Mouse (Mus musculus) G1E (cell line): ENCODE results near the gene S100a1. TPM values are rescaled to one million over a fixed set of nuclear protein-coding genes. Genes with fewer than 3 reads are reported as not detected.

Source experiments
- ATAC-seq: 2 replicates; pipeline ENCODE4 v1.8.0; 2016; ENCODE audit warnings: mild to moderate bottlenecking; ENCODE audit not compliant: insufficient number of reproducible peaks, poor library complexity, low FRiP score, severe bottlenecking; ENCODE audit errors: extremely low read depth
- DNase-seq: peaks from one replicate; pipeline ENCODE4 v3.0.0; 2012; ENCODE audit warnings: low spot score
- H3K27me3 ChIP-seq: 2 replicates; pipeline ENCODE4 v1.6.1; 2012; ENCODE audit warnings: mild to moderate bottlenecking, low read length, inconsistent platforms; ENCODE audit not compliant: insufficient read depth
- H3K36me3 ChIP-seq: replicated peaks from 2 replicates; pipeline ENCODE3; 2012; ENCODE audit warnings: mild to moderate bottlenecking, inconsistent platforms
- H3K4me1 ChIP-seq: 2 replicates; pipeline ENCODE4 v1.6.1; 2012; ENCODE audit warnings: low read depth, low read length, inconsistent platforms, mixed read lengths; ENCODE audit not compliant: insufficient read depth
- H3K4me3 ChIP-seq: 2 replicates; pipeline ENCODE4 v1.5.1; 2012; ENCODE audit warnings: low read depth, mild to moderate bottlenecking, inconsistent platforms, low read length, moderate library complexity, mixed read lengths
- H3K9me3 ChIP-seq: replicated peaks from 2 replicates; pipeline ENCODE4 v1.6.1; 2012; ENCODE audit warnings: inconsistent platforms
- CTCF ChIP-seq: IDR thresholded peaks from 2 replicates; pipeline ENCODE4 v1.5.1; 2012; ENCODE audit warnings: low read depth, low read length, inconsistent platforms, mixed read lengths
- GATA1 ChIP-seq: IDR thresholded peaks from 2 replicates; pipeline ENCODE4 v1.6.1; 2012; ENCODE audit warnings: borderline replicate concordance, low read length, inconsistent platforms, mixed read lengths
- GATA2 ChIP-seq: IDR thresholded peaks from 2 replicates; pipeline ENCODE4 v1.6.1; 2012; ENCODE audit warnings: low read depth, low read length, inconsistent platforms, borderline replicate concordance
- POLR2AphosphoS5 ChIP-seq: IDR thresholded peaks from 2 replicates; pipeline ENCODE4 v1.6.1; 2012; ENCODE audit warnings: low read depth, low read length, inconsistent platforms; ENCODE audit not compliant: insufficient replicate concordance
- TAL1 ChIP-seq: conservative IDR thresholded peaks from 2 replicates; pipeline ENCODE4 v1.6.1; 2012; ENCODE audit warnings: low read depth, low read length, inconsistent platforms, mixed read lengths
- polyA plus RNA-seq: library from polyadenylated mRNA; stranded (reverse); fragments of >175 nt; gene quantifications from 2 replicates; pipeline ENCODE4 v1.2.3, GENCODE M21; 2012
- total RNA-seq, 2 experiments: library from RNA; stranded (forward) in 1 of 2; stranded (reverse) in 1 of 2; fragments of 200-1000 nt in 1 of 2; fragments of >200 nt in 1 of 2; fragmentation: Nextera tagmentation in 1 of 2; gene quantifications; 2 replicates each; pipeline ENCODE4 v1.2.3; 2014 to 2017

S100a1 gene
- total and polyA plus RNA-seq, 3 experiments: 5.1 to 40.8 (median 26.6) TPM

GRCm38 (mm10) chr3:90505216-90505615 lies 9.0 kb downstream of the S100a1 start:
- H3K4me1 ChIP-seq: peaks cover 34% of the 10 kb centered on the region
- no peaks in the 10 kb centered on the region for H3K27me3 ChIP-seq
- H3K4me3 ChIP-seq: no peak overlapping the region
- H3K9me3 ChIP-seq: no peaks in the 10 kb centered on the region
- peaks cover 78% of the 10 kb centered on the region for H3K36me3 ChIP-seq
- TF ChIP-seq GATA1 (no peak), POLR2AphosphoS5 (no peak), CTCF (no peak), GATA2 (no peak), TAL1 (no peak)
- no peak for DNase-seq
- no peak for ATAC-seq

DNA sequence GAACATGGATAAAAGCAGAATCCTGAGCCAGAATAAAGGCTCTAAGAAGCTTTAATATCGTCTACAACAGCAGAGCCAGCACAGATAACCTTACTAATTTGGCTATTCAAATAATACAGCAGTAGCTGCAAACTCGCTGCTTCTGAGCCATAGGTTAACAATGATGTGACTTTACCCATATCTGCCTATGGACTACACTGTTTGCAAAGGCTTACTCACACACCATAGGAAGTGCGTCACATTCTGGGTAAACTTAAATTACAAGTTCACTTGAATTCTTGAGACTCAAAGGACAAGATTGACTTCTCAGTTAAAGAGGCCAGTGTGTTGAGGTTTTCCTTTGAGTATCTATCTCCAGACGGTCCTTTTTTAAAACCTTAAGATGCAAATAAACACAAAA lies 10.7 kb downstream of the S100a1 start:
- peaks cover 88% of the 10 kb centered on the region for H3K36me3 ChIP-seq
- no peak for TF ChIP-seq CTCF
- TF ChIP-seq POLR2AphosphoS5: no peak
- no peaks in the 10 kb centered on the region for H3K27me3 ChIP-seq
- no peak for DNase-seq
- peaks cover 34% of the 10 kb centered on the region for H3K4me1 ChIP-seq
- no peak for ATAC-seq
- no peaks in the 10 kb centered on the region for H3K9me3 ChIP-seq
- no peak overlapping the region for H3K4me3 ChIP-seq

DNA sequence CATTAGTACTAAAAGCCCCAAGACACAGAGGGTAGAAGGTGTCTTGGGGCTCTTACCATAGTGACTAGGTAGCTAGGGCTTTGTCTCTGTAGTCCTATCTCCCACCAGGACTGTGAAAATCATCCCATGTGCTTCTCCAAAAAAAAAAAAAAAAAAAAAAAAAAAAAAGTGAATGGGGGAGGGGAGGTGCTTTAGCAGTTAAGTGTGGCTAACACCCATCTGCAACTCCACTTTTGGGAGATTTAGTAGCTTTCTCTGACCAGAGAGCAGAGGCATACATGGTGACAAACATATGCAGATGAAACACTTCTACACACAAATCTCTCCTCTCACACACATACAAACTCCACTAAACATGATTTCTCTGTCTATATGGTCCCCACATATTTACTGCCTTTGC lies 16.6 kb downstream of the S100a1 start:
- ATAC-seq: no peak
- H3K27me3 ChIP-seq: no peaks in the 10 kb centered on the region
- no peak for TF ChIP-seq TAL1
- no peak for TF ChIP-seq GATA2
- H3K4me3 ChIP-seq: no peak overlapping the region
- H3K9me3 ChIP-seq: no peaks in the 10 kb centered on the region
- H3K4me1 ChIP-seq: peaks cover 8% of the 10 kb centered on the region; the same call in 1 of the 2 replicates
- H3K36me3 ChIP-seq: peaks cover 82% of the 10 kb centered on the region
- no peak for DNase-seq

GRCm38 (mm10) chr3:90495850-90496525 lies 18.2 kb downstream of the S100a1 start:
- peaks cover 65% of the 10 kb centered on the region for H3K36me3 ChIP-seq
- peaks cover 6% of the 10 kb centered on the region for H3K4me1 ChIP-seq
- no peaks in the 10 kb centered on the region for H3K27me3 ChIP-seq
- ATAC-seq: no peak
- H3K4me3 ChIP-seq: no peak overlapping the region
- TF ChIP-seq POLR2AphosphoS5: no peak
- no peak for TF ChIP-seq CTCF
- TF ChIP-seq TAL1: no peak
- no peak for TF ChIP-seq GATA2
- no peak for TF ChIP-seq GATA1
- DNase-seq: no peak
- no peaks in the 10 kb centered on the region for H3K9me3 ChIP-seq

DNA sequence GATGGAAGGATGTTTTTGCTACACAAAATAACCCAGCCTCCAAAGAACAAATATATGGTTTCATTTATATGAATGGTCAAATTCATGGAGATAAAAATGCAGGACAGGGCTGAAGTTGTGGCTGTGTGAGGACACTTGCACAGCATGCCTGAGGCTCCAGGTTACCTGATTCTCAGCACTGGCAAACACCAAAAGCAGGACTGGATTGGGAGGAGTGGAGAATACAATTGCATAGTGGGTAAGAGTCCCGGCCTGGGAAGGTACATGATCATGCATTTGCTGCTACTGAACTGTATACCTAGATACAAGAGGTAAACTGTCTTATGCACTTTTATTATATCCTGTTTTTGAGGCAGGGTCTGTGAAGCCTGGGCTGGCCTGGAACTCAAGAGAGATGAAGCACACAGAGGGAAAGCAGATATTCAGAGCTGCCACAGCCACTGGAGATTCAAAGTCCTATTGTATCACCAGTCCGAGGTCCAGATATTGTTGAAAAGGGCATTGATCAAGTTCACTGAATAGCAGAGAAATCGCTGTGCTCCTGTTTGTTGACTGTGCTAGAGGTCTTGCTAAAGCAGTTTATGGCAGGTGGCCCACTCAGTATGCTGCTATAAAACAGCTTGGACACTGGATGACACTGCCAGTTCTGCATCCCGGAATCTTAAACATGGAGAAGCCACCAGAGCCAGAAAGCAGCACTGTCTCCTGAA lies 20.2 kb downstream of the S100a1 start:
- Histone ChIP-seq H3K4me1 (peaks cover 19% of the 10 kb centered on the region), H3K27me3 (no peaks in the 10 kb centered on the region), H3K36me3 (peaks cover 62% of the 10 kb centered on the region), H3K9me3 (no peaks in the 10 kb centered on the region), H3K4me3 (no peak overlapping the region)
- TF ChIP-seq CTCF (no peak), POLR2AphosphoS5 (no peak; the same call in 1 of the 2 replicates), GATA2 (no peak), TAL1 (no peak), GATA1 (no peak)
- DNase-seq: no peak
- ATAC-seq: no peak

- no peak for DNase-seq
- peaks cover 61% of the 10 kb centered on the region for H3K36me3 ChIP-seq
- no peaks in the 10 kb centered on the region for H3K27me3 ChIP-seq
- no peak overlapping the region; the same call in 1 of the 2 replicates for H3K4me3 ChIP-seq
- H3K9me3 ChIP-seq: no peaks in the 10 kb centered on the region
- H3K4me1 ChIP-seq: peaks cover 22% of the 10 kb centered on the region
- TF ChIP-seq POLR2AphosphoS5 (no peak), CTCF (no peak)
- no peak for ATAC-seq
These were observed 22.8 kb downstream of the S100a1 start for GRCm38 (mm10) chr3:90491350-90491749.

DNA sequence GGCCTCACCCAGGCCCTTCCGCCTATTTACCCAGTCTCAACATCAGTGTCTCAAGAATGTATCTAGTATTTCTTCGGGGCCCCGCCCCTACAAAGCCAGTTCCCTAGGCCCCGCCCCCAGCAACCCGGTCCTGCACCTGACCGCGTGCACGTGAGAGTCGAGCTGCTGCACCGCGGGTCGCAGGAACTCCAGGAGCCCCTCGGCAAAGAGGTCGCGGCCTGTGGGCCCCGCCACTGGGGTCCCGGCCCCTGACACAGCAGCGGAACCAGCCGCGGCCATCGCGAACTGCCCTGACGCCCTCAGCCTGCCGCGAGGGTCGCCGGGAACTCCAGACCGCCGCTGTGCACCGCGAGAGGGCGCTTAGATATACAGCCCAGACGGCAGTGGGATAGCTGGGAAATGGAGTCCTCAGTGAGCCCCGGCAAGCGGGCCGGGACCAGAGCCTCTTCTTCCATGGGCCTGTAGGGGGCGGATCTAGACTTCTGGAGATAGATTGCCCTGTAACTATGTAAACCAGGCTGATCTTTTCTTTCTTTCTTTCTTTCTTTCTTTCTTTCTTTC lies 23.4 kb downstream of the S100a1 start, which contains the start of gene Snapin:
Gene Snapin, minus strand, starts transcription at position 338 of the 561 bp plus-strand sequence.
- TF ChIP-seq TAL1 (no peak), CTCF (0 out of 2 replicates have a peak, but pooled peaks have one; percentile 7)
- H3K4me1 ChIP-seq: peaks cover 22% of the 10 kb centered on the region

More for the DNA sequence above, 23.4 kb downstream of the S100a1 start, which contains the start of gene Snapin:
- Histone ChIP-seq H3K4me3 (peak within 1 kb of the TSS; percentile 77), H3K27me3 (no peaks in the 10 kb centered on the region), H3K36me3 (peaks cover 61% of the 10 kb centered on the region), H3K9me3 (no peaks in the 10 kb centered on the region)
- DNase-seq (peak; percentile 88), ATAC-seq (peak; percentile 99)
